Mouse (Mus musculus) lung, postnatal 14 days (tissue): Measurements from ENCODE around the gene Cisd3.
A peak's percentile ranks its signal among the peaks of the same experiment; 100 is the strongest.
"Not testable (repeated sequence)": the region's sequence is repeated elsewhere in the genome, so short reads cannot be mapped to it uniquely, and the experiment has no call there.

Experiments
- DNase-seq: peaks from one replicate; pipeline ENCODE4 v3.0.0; 2021

Gene Cisd3

DNA sequence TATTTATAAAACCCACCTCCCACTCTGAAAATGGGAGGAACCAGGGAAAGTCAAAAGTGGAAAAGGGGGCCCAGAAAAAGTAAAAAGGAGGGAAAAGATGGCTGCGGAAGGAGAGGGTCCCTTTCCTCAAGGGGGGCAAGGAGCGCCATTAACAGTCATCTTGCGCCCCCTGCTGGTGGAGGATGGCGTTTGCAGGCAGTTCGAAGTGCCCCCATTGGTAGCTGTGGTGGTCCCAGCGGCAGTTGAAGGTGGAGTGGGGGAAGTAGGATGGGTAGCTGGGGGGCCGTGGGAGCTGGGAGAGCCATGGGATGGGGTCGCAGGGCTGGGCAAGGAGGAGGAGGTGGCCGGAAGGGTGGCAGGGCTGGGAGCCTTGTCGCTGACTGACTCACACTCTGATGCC is 4.2 kb downstream of the Cisd3 start:
- peak; percentile 78 for DNase-seq

DNA sequence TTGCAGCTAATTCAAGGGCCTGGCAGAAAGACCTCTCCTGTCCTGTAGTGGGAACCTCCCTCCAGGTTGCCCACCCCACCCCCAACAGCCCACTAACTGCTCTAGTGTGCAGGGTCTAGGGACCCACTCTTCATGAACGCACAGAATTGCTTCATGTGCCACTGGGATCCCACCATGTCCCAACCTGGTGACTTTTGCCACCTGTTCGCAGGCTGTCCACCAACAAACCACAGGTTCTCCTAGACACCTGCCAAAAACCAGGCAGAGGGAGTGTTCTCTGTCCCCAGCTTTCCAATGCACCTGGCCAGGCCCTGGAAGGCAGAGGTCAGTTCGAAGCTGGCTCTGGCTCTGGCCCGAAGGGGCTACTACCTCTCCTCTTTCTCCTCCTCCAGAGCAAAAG is 8.8 kb downstream of the Cisd3 start:
- DNase-seq = no peak

DNA sequence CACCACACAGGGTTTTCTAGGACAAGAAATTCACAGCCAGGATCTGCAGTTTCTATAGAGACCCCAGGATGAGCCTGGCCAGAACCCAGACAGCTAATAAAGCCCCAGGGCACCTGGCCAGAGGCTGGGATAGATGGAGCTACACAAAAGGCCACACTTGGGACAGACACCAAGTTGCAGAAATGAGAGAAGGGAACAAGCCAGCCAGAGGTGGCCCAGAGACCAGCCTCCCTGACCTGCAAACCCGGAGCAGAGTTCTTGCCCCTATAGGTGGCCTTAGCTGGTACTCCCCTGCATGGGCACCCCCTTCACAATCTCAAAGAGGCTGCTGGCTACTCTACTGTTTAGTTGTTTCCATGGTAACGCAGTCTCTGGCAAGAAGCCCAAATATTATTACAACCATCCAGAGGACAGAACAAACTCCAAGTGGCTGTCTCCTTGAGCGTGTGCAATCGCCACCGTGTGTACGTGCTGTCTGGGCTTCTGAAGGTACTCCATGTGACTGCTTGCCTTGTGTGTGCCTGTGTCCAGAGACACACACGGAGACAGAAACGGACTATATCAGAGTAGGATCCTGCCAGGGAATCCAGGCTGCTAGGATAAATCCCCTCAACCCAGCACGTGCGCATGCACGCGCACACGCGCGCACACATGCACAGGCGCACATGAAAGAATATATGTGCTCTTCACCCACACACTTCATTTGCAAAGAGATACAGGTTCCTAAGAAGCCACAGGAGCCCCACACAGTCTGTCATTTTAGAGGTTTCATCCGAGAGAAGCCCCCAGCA is 9.5 kb downstream of the Cisd3 start:
- peak; percentile 74 for DNase-seq

DNA sequence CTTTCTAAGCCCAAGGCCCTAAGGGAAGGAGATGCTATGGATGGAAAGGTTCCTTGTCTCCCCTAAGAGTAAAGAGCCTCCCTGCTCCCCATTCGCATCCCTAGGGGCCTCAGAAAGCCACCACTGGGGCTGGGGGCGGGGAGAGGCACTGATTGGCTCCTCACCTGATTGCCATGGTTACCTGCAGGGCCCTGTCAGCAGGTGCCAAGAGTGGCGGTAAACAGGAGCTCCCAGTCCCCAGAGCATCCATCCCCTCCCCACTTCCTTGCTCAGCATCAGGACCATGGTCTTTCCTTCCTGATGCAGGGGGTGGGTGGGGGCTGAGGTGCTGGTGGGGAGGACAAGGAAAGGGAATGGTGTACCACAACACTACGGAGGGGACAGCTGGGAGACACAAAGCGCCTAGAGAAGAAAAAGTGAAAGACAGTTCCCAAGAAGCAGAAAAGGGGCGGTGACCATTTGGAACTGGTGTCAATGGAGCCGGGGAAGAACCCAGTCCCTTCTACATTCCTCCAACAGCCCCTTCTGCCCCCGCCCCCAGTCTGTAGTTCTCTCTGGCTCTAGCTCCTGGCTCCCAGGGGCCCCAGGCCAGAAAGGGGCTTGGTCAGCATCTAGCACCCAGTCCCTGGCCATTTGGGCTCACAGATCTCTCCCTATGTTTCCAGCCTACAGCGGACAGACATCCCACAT is 10.2 kb downstream of the Cisd3 start:
- no peak for DNase-seq

DNA sequence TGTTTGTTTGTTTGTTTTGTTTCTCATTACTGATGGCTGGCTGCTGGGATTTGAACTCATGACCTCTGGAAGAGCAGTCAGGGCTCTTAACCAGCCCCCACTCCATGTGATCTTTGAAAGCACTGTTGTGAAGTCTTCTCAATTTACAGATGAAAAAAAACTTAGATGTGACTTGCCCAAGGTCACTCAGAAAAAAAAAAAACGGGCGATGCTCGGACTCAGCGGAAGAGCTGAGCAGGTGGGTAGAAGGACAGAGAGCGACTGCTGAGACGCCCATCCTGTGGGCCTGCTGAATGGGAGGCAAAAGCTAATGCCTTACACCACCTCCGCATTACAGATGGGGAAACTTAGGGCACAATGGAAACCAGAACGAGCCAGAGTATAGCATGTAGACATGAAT is 11.0 kb downstream of the Cisd3 start:
- DNase-seq = no peak

DNA sequence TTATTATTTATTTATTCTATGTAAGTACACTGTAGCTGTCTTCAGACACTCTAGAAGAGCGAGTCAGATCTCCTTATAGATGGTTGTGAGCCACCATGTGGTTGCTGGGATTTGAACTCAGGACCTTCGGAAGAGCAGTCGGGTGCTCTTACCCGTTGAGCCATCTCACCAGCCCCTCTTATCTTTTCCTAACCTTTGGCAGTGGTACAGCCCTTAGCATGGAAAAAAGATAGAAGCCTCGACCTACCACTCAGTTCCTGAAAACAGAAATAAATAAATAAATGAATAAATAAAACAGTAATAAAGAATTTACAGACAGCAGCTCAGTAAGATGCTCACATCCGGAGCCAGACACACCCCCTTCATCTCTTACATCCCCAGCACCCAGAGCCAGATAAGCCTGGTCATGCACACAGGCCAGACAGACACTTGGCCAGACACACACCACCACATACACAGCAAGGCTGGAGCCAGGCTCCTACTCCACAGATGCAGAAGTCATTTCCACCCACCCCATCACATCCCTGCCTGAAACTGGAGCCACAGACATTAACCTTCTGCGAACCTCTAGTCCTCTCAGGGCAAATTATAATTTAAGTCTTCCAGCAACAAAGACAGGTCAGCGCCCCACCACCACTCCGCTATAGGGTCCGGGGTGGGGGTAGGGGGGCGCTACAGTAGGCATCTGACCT is 11.7 kb downstream of the Cisd3 start:
- no peak for DNase-seq

DNA sequence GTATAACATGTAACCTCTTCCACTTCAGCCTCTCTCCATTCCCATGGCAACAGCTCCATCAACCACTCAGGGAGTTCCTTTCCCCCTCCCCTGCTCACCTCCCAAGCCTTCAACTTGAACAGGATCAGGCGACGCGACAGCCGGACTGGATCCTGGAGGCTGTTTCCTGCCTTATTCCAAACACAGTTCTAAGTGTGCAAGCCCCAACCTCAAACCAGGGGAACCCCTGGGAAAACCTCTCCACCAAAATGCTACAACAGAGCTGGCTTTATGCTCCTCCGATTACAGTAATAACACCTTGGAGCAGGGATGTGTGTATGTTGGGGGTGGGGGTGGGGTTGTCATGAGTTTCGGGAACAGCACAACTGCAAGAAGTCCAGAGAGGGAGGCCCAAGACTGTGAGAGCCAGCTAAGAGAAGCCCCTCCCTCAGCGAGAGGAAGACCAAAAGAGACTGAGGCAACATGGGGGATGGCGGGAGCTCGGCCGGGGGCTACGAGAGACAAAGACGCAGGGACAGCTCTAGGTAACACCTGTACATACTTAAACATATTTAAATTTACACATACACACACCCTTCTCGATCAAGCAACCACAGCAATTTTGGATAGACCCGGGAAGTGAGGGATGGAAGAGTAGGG is 12.4 kb downstream of the Cisd3 start:
- DNase-seq = no peak

DNA sequence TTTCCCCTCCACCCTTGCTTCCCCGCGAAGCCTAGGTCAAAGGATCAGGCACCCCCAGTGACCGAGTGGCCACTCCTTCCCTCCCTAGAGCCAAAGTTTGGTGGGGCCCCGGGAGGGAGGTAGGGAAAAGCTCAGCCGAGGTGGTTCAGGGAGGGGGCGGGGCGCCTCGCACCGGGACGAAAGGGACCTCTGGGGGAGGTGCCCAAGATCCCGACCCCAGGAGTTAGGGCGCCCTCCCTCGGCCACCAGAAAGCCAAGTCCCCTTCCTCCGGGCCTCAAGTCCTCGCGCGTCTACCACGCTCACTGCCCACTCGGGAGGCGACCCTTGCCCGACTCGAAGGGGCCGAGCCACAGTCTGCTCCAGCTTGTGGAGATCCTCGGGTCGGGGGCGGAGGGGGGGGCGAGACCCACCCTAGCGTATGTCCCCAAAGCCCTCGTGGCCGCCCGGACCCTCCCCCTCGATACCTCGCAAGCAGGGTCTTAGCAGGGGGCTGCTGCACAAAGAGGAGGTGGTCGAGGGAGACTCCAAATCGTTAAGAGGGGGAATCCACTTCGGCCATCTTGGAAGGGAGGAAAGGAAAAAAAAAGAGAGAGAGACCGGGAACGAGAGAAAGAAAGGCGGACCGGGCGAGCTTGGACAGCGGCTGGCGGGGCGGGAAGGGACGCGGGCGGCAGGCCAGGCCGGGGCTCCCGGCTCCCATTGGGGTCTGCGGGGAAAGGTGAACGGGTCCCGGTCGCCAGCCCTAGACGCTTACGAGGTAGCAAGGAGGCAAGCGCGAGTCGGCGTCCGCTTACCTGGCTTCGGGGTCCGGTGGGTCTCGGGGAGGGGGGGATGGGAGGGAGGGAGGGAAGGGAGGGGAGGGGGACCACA is 13.3 kb downstream of the Cisd3 start:
- DNase-seq = peak; percentile 84

DNA sequence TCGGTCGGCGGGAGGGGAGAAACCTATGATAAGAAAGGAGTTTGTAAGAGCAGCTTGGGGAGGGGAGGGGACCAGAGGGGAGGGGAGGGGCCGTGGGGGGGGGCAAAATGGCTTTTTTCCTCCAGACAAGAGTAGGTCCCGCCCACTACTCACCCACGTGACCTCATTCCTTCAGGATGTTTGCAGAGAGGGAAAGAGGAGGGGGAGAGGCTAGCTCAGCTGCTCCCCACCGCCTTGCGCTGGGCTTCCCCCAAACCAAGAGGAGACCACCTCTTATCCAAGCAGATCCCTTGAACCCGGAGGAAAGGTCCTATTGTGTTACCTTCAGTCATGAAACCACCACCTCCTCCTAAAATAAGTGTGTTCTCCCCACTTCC is 14.0 kb downstream of the Cisd3 start:
- peak; percentile 94 for DNase-seq

DNA sequence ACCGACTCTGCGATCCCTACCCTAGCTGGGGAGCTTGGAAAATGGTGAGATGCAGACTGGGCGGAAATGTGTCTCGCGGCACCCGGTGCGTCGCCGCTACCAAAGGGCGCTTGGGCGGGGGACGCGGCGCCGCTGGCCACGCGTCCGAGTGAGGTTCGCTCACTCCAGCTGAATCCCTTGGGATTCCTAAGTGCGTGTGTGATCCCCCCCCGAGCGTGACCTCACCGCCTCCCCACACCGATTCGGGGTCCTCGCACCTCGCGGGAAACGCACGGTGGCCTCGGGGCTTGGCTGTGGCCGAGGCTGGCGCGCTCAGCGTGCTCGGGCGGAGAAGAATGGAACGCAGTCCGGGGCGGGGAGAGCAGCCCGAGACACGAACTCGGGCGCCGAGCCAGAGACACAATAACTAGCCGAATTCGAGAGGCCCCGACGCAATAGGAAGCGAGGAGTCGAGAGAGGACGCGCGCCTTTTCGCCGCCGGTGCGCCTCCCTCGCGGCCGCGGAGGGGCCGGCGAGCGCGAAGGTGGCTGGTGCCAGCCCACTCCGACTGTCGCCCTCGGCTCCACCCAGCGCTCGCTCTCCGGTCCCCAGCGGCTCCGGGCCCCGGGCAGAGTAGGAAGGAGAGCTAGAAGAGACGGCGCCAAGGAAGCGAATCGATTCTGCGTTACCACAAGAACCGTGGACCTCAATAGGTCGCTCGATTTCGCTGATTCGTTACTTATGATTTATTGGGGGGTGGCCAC is 14.5 kb downstream of the Cisd3 start, which contains the start of gene Pcgf2:
Pcgf2 (minus strand) TSS at position 495 of the 743 bp plus-strand sequence.
- DNase-seq = peak; percentile 90

DNA sequence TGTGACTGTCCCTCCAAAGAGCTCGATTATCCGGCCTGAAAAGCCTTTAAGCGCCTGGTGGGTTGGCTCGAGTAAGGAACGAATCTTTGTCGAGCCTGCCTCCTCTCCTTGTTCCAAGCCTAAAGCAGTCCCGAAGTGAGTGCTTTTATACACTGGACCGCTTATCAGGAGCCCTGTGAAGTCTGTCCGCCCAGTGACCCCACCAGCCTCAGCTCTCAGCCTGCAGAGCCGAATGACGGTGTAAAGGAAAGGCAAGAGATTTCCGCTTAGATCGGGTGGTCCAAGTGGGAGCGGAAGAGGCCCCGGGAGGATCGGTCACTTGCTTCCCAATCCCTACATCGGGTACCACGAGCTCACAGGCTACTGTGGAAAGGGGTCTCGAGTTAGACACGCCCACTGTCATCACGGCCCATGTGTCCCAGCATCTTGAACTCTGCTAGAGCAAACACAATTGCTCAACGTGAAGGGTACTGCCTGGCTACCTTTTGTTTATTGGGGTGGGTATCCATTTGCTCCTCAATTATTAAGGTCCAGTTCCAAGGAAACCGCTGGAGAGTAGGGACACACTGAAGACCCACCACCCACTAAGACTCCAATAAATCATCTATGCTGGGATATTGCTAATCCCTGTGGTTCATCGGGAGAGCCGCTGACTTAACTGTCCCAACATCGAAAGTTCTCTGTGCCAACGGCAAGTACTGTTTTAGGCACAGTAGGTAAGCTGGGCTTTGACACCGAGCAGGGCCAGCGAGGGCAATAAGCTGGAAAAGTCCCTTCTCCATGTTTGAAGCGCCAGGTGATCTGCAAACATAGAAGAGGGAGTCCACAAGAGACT is 15.3 kb downstream of the Cisd3 start:
- peak; percentile 47 for DNase-seq

DNA sequence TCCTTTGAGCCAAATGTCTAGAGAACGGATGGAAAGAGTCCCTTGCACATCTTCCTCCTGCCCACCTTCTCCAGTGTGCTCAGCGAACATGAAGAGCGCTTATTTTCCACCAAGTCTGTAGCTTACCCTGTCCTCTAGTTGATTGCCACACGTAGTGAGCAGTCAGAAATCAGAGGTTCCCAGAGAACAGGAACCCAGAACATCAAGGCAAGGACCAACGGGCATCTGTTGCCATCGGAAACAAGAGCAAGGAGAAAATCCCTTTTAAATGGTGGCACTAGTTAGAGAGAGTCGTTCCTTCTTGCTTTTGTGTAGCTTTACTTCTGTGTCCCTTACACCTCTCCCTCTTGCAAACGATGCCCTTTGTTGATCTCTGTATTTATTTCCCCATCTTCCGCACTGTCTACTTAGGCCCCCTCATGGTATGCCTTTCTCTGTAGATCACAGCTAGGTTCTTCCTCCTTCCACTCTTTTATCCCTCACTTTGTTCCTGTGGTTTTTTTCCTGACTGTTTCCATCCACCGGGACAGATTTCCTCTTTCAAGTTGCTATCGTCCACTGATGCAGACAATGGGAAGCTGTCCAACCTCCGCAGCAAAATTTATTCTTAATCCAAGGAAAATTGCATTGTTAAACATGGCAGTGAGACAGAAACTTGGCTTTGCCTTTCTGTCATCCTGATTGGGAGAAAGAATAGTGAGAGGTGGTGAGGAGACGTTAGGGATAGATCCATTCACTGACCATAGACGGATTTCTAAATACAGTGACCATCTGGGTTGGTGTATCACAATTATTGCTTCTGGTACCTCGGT is 16.2 kb downstream of the Cisd3 start:
- no peak for DNase-seq

DNA sequence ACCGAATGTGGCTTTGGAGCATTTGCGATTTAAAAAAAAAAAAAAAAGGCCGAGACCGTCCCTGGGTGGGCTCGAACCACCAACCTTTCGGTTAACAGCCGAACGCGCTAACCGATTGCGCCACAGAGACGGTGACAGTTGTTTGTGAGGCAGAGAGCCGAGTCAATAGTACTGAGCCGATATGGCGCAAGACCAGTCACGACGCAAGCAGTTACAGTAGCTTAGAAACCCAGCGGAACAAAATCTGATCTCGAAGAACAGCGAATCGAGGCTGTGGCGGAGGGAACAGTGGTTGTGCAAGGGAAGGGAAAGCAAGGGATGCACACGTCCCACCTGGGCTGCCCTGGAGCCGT is 16.7 kb downstream of the Cisd3 start:
- peak; percentile 94 for DNase-seq

DNA sequence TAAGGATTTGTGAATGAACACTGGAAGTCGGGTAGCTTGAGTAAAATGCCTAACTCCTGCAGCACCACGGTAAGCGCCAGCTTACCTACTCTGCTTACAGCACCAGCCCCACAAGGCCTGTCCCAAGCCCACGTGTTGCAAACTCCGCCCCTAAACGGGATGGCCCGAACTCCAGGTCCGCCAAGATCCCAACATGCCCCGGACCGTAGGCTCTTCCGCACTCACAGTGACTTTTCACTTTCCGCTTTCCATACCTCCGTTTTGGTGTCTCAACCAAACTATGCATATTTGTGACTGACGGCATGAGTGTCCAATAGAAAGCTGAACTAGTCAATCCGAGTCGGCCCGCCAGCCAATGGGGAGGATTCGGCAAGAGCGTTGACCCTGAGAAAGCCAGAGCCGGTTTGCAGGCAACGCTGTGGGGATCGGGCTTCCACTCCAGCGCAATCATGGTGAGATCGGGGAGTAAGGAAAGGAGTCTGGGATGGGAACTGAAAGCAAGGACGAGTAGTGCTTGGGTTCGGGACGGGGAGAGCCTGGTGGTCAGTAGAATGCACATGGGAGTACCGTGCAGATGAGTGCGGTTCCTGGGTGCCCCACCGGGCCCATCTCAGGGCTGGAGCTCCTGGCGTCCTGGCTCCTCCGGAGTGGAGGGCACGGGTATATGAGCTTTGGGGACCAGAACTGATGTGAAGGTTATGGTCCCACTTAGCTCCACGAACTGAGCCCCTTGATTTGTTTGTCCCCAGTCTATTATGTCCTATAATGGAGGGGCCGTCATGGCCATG is 17.6 kb downstream of the Cisd3 start, which contains the start of gene Psmb3:
Psmb3 (plus strand) TSS at position 361 of the 788 bp plus-strand sequence.
- peak; percentile 100 for DNase-seq

DNA sequence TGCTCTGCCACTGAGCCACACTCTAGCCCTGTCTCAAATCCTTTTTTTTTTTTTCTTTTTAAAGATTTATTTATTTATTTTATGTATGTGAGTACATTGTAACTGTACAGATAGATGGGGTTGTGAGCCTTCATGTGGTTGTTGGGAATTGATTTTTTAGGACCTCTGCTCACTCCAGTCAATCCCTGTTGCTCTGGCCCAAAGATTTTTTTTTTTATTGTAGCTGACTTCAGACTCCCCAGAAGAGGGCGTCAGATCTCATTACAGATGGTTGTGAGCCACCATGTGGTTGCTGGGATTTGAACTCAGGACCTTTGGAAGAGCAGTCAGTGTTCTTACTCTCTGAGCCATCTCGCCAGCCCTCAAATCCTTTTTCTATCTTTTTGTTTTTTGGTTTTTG is 24.4 kb downstream of the Cisd3 start:
- not testable (repeated sequence) for DNase-seq

DNA sequence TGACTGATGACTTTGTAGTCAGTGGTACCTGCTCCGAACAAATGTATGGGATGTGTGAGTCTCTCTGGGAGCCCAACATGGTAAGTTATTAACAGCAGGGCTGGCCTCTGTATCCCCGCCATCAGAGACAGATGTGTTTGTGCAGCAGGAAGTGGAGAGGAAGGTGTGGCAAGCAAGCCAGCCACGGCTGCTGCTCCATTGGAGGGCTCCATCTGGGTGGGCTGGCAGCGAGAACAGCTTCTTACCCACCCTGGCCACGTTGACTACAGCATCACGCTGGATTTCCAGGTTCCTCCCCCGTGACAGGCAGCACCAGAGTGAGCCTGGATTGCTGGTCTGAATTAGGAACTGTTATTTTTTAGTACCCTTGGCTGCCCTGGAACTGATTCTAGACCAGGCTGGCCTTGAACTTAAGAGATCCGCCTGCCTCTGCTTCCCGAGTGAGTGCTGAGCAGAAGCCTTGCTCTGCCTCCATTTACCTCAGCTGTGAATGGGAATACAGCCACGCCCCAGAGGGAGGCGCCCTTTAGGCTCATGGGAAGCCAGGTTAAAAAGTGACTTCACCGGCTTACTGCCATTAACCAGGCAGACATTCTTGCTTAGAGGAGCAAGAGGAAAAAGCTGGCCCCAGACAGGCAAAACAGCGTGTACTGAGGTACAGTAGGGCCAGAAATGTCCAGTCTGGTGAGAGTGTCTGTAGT is 25.7 kb downstream of the Cisd3 start:
- no peak for DNase-seq

DNA sequence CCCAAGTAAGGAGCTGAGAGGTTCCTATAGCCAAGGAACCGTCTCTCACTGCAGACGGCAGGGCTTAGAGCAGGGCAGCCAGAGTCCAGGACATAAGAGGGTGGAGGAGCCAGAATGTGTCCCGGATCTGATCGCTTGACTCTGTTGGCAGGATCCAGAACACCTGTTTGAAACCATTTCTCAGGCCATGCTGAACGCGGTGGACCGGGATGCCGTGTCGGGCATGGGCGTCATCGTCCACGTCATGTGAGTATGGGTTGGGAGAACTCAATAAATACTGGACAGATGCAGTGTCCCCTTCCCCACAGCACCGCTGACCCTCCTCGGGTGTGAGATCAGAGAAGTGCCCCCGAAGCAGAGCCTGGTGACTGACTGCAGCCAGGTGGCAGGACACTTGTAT is 26.7 kb downstream of the Cisd3 start:
- DNase-seq = no peak

DNA sequence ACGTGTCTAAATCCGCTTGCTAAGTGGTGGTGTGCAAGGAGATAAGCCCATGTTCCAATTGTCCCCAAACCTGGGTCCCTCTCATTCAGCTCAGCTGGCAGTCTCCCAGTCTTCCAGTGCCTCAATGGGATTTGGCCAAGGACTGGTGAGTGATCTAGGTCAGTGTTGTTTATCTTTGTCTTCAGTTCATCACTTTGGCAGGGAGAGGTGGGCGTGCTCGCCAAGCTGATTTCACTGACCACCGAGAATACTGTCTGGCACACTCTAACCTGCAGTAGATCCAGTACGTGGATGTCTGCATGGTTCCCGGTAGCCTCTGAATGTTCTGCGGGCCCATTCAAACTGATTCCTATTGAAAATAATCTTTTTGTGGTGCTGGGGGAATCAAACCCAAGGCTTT is 28.3 kb downstream of the Cisd3 start:
- peak; percentile 32 for DNase-seq
